Mouse (Mus musculus) cerebellum, postnatal 4 days (tissue): ENCODE data around the gene Srpx2.
A peak's percentile ranks its signal among the peaks of the same experiment; 100 is the strongest.

ENCODE experiments used
- DNase-seq, 2 experiments: peaks; one replicate each; pipeline ENCODE4 v3.0.0; 2022; ENCODE audit warnings: low spot score in 2 of 2, mixed read lengths in 1 of 2

Srpx2 gene

GRCm38 (mm10) chrX:133908261-133908660, at the start of gene Srpx2:
Gene Srpx2 (plus strand): TSS chrX:133908426.
- DNase-seq, result no peak

GRCm38 (mm10) chrX:133869743-133870142, 38.5 kb upstream of the Srpx2 start:
- DNase-seq, result no peak

GRCm38 (mm10) chrX:133887308-133887707, 20.9 kb upstream of the Srpx2 start:
- DNase-seq, result no peak

DNA sequence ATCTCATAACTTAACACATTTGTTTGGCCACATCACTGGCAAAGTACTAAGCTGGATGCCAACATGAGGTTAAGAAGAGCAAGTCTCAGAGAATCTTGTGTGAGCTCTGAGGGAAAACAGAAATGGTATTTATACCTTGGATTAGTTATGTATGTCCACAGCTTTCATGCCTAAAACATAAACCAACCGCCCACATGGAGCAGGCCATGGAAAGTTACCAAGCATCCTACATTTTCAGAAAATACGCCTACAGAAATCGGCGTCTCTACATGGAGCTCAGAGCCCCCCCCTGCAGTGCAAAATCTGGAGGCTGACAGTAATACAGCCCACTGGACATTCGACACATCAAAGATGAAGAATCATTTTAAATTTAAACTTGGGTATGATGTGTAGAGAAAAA, 20.1 kb upstream of the Srpx2 start:
- DNase-seq, result no peak

- DNase-seq, result peak; percentile 65 to 77
Observed at GRCm38 (mm10) chrX:133898014-133898542, 10.1 kb upstream of the Srpx2 start, which contains the start of gene Tspan6. Gene Tspan6 (minus strand): TSS chrX:133898429.

DNA sequence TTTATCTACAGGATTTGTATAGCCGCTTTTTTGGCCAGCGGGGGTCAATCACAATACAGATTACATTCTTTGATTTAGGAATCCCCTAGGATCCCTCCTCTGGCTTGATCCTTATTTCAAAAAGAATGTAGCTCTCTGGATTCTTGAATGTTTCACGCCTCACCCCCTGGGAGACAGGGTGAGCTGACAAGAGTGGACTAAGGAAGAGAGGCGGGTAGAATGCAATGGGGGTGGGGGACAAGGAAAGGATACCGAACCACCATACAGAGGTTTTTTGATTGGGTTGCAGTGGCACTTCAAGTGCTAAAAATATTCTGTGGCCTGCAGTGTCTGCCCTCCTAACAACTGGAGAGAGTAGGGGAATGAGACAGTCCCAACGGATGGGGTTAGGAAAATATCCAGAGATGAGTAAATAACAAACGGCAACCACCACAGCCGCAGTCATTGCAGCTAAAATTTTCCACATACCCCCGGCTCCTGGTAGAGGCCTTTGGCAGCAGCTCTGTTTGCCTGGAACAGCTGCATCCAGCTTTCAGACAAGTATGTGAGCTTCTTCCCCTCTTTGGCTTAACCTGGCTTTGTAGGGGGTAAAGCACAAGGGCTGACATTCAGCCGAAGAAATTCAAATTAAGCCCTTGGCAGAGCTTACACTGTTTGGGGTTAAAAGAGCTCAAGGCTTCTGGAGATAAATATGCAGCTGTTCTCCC, 3.3 kb downstream of the Srpx2 start:
- DNase-seq, result no peak

DNA sequence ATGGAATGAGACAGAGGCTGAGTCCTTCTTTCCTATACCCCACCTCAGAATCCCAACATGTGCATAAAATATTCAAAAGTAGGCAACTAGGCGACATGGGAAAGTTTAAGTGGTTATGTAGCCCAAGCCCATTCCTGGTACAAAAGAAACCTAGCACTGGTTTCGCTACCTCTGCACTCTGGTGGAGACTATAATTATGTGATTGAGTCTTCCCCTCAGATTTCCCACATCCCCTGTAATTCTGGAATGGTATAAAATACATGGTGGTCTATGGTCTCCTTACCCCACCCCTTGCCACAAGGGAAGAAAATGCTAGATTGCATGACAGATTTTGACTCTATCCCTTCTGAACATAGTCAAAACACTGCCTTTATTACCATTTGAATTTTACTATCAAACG, 4.8 kb downstream of the Srpx2 start:
- DNase-seq, result no peak

GRCm38 (mm10) chrX:133914219-133914618, 6.0 kb downstream of the Srpx2 start:
- no peak for DNase-seq

- no peak for DNase-seq
Observed at GRCm38 (mm10) chrX:133921187-133921586, 13.0 kb downstream of the Srpx2 start.

GRCm38 (mm10) chrX:133926760-133927159, 18.5 kb downstream of the Srpx2 start:
- DNase-seq, result no peak

DNA sequence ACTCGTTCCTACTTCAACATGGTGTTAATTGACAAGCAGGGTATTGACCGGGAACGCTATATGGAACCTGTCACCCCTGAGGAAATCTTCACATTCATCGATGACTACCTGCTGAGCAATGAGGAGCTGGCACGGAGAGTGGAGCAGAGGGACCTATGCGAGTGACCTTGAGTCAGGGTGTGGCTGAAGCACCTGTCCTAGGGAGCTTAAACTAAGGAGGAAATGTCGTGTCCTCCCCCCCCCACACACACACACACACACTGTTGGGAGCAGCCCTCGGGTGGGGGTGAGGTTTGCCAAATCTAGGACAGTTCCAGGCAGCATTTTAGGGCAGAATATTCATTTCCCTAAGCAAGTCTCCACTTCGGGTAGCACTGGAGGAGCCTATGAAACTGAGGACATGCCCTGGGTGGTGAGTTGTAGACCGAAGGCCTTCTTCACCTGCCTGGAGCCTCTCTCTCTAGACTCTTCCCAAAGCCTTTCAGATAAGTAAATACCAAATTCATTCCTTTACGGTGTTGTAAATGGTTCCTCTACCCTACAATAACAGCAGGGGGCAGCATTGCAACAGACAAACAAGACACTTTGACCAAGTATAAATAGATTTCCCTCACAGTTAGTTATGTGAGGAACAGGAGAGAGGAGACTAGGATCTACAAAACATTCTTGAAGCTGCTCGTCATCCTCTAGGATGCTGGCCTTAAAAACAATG, 23.2 kb downstream of the Srpx2 start:
- DNase-seq, result no peak

DNA sequence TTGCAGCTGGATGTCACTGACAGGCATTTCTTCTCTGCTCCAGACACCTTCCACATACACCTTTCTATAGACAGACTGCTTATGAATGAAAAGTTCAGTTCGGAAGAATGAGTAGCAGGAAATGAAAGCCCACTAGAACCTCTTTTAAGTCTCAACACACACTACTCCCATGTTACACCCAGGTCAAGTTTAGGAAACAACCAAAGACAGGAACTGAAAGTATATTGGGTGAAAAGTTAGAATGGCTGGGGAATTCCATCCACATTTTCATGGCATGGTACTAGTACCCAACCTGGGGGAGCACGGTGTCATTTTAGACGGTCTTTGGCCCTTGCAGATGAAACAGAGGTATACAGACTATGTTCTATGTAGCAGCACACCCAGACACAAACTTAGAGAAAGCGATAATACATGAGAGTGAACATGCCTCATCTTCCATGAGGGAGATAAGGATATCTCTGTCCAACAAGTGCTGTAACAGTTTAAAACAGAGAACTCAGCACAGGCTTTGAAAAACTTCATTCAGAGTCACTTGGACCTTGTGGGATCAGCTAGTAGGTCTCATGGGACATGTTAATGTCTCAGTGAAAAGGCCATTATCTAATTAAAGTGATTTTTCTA, 28.5 kb downstream of the Srpx2 start:
- DNase-seq, result no peak

DNA sequence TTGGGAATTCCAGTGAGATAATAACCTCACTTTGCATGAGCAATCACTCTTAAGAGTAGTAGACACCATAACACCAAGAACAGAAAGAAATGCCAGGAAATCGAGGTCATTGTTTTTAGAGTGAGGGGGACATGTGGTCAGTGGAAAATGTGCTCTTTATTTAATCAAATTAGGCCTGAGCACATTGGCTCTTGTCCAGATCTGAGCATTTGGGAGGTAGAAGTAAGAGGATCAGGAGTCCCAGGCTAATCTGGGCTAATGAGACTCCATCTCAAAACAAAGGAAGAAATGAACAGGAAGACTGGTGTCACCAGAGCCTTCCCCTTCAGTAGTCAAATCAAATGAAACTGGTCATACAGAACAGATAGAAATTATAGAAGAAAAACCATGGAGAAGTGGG, 31.3 kb downstream of the Srpx2 start:
- DNase-seq, result no peak

- DNase-seq, result peak in 1 of 2 experiments; percentile 15
Observed at GRCm38 (mm10) chrX:133947427-133947826, 39.2 kb downstream of the Srpx2 start.

DNA sequence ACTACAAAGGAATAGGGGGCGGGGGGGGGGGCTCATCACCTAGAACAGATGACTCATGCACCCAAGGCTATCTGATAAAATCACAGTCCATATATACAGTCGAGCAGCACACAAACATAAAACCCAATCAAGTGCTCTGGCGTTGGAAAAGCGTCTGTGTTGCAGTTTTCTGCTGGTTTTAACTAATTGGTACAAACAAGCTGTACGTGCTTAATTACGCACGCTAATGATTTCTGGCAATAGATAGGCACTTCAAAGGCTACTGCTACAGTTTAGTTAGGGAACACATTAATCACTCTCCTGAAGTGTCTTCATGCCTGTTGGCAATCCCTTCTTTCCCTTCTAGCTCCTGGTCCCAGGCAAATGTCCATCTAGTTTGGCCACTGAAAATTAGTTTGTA, 46.4 kb downstream of the Srpx2 start:
- DNase-seq, result no peak

GRCm38 (mm10) chrX:133960617-133961016, 52.4 kb downstream of the Srpx2 start:
- no peak for DNase-seq

DNA sequence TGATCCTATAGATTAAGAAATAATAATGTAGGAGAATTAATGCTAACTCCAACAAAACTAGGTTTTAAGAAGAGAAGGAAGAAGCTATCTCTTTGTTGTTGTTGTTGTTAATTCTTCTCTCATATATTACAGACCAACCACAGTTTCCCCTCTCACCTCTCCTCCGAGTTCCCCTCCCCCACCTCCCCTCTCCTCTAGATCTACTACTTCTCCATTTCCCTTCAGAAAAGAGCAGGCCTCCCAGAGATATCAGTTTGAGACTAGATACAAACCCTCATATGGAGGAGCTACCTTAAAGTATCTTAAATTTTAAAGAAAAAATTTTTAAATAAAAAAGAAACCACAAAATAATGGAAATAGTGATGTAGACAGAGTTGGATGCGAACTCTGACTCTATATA, 56.4 kb downstream of the Srpx2 start:
- no peak for DNase-seq

GRCm38 (mm10) chrX:133981231-133982002, 73.2 kb downstream of the Srpx2 start, which contains the start of gene Sytl4:
Gene Sytl4 (minus strand): TSS chrX:133981812.
- DNase-seq, result no peak
